ENCODE assay signal across 16 mouse cellular contexts in genomic region chr11:21151672-21152071, GRCm38 (mm10).
DNase-seq lines count a peak whose midpoint lies in the region; ATAC-seq lines count a peak whose summit lies in the region.
"Had no signal": no experiment of that assay in that cellular context is flagged by ENCODE, and none has a peak within 500 bp of the region (broad histone marks: within the 10 kb centered on the region; RNA-seq: fewer than 3 reads in every experiment).

No protein-coding gene starts in this region.

- ATAC-seq in CD4-positive, CD25-positive, alpha-beta regulatory T cell, adult 4 months = peak; percentile 49
- ATAC-seq in inflammation-experienced regulatory T-cells, adult 6 months = peak; percentile 57
- ATAC-seq: forebrain, embryonic 14.5 days; forebrain, embryonic 16.5 days had no signal

- DNase-seq in 416B (ENCODE audit: low read depth) = peak; percentile 21
- no peak for DNase-seq in right cerebral cortex, adult 2 months (ENCODE audit: low spot score in 2 of 2)
- DNase-seq in layer of hippocampus, postnatal 14 days (ENCODE audit: low spot score in 2 of 2) = no peak
- no peak for DNase-seq in embryo, embryonic 11 days
- DNase-seq: adrenal gland, adult 8-10 months; adrenal gland, postnatal 14 days; adrenal gland, postnatal 36 days; cerebellum, adult 11-12 months; cerebellum, adult 2 months; cerebellum, adult 9-10 months; cerebellum, postnatal 10 days; cerebellum, postnatal 25 days had no signal
